Mouse (Mus musculus) liver, adult 2 months (tissue): Measurements from ENCODE around the gene F2rl3. TPM values are rescaled to one million over a fixed set of nuclear protein-coding genes. Genes with fewer than 3 reads are reported as not detected.
A peak's percentile ranks its signal among the peaks of the same experiment; 100 is the strongest.

Experiments used
- DNase-seq: peaks from one replicate; pipeline ENCODE4 v3.0.0-alpha.2; 2011; ENCODE audit warnings: low read depth, low spot score; ENCODE audit errors: extremely low read depth
- H3K27ac ChIP-seq: fragments of 200-500 bp; replicated peaks from 2 replicates; pipeline ENCODE4 v1.5.1; 2012; ENCODE audit warnings: low read depth, mild to moderate bottlenecking, control low read depth, inconsistent platforms, low read length; ENCODE audit not compliant: insufficient read depth
- H3K27me3 ChIP-seq: fragments of 200-500 bp; 2 replicates; pipeline ENCODE4 v1.6.1; 2012; ENCODE audit warnings: mild to moderate bottlenecking, moderate library complexity, low read length, inconsistent platforms; ENCODE audit not compliant: control insufficient read depth, insufficient read depth
- H3K36me3 ChIP-seq: fragments of 200-500 bp; 2 replicates; pipeline ENCODE4 v1.6.1; 2012; ENCODE audit warnings: low read length, inconsistent platforms; ENCODE audit not compliant: control insufficient read depth, insufficient read depth
- H3K4me1 ChIP-seq: fragments of 200-500 bp; 2 replicates; pipeline ENCODE4 v1.6.1; 2011; ENCODE audit warnings: low read length; ENCODE audit not compliant: control insufficient read depth, insufficient read depth
- H3K4me3 ChIP-seq: fragments of 200-500 bp; 2 replicates; pipeline ENCODE4 v1.5.1; 2011; ENCODE audit warnings: low read depth, mild to moderate bottlenecking, control low read depth, low read length, moderate library complexity; ENCODE audit not compliant: insufficient read depth
- H3K79me2 ChIP-seq: fragments of 200-500 bp; 2 replicates; pipeline ENCODE4 v1.6.1; 2012; ENCODE audit warnings: inconsistent platforms, mild to moderate bottlenecking, low read length, moderate library complexity; ENCODE audit not compliant: control insufficient read depth, insufficient read depth
- H3K9ac ChIP-seq: fragments of 200-500 bp; 2 replicates; pipeline ENCODE4 v1.6.1; 2012; ENCODE audit warnings: low read depth, mild to moderate bottlenecking, control low read depth, inconsistent platforms, low read length
- CTCF ChIP-seq: fragments of 200-500 bp; IDR thresholded peaks from 2 replicates; pipeline ENCODE4 v1.5.1; 2011; ENCODE audit warnings: low read depth, low read length, control low read depth
- POLR2A ChIP-seq: fragments of 200-500 bp; IDR thresholded peaks from 2 replicates; pipeline ENCODE4 v1.6.1; 2011; ENCODE audit warnings: low read length, control low read depth; ENCODE audit not compliant: insufficient read depth; ENCODE audit errors: extremely low read depth
- WGBS: fragments of 180-500 bp; shearing (Covaris S2); methylation state at CpG from one replicate; pipeline ENCODE4 v1.1.7; 2018; 5-methylcytosine and 5-hydroxymethylcytosine counted together
- polyA plus RNA-seq: library from polyadenylated mRNA; depleted of rRNA; stranded (reverse); fragments of >200 nt; gene quantifications from 2 replicates; pipeline ENCODE4 v1.2.3, GENCODE M21; 2012; rRNA removed
- total RNA-seq: library from RNA; depleted of rRNA; stranded (reverse); fragments of >200 nt; gene quantifications from 2 replicates; pipeline ENCODE4 v1.2.3, GENCODE M21; 2014; rRNA removed

The F2rl3 gene
- total RNA-seq, result 0.07 TPM in 1 of 2 replicates, not detected in the other
- polyA plus RNA-seq, result 0.06 and 0.15 TPM in 2 replicates

DNA sequence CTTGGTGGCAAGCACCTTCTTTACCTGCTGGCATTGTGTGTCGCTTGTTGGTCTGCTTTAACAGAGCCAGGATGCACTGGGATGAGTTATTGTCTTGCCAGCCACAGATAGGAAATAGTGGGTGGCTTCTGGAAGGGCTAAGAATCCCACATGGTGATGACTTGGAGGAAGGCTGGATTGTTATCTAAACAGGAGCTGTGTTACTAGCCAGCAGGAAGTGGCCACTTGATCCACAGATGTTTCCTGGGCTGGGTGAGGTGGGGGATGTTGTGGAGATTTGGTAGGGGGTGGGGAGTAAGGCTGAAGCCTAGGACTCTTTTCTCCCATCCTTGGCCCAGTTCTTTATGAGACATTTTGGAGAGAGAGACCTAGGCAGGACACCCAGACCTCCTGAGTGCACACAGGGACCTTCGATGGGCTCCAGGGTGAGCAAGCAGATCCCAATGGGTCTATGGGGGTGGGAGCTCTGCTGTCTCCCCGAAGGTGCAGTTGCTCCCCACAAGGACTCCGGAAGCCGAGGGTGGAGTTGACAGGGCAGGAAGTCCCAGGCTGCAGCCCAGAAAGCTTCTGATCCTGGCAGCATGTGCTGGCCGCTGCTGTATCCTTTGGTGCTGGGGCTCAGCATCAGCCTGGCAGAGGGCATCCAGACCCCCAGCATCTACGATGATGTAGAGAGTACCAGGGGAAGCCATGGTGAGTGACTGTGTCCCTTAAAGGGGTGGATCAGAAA is at the start of gene F2rl3:
Gene F2rl3 (plus strand): TSS at position 559 of the 730 bp plus-strand sequence.
- H3K27me3 ChIP-seq, result no peaks in the 10 kb centered on the region
- H3K9ac ChIP-seq, result no peak within 1 kb of the TSS
- H3K4me1 ChIP-seq, result no peaks in the 10 kb centered on the region
- 71% methylated on average over 7 of the region's 7 CpGs for whole genome bisulfite sequencing
- no peak within 1 kb of the TSS for H3K27ac ChIP-seq
- no peaks in the 10 kb centered on the region for H3K79me2 ChIP-seq
- TF ChIP-seq POLR2A, result no peak
- no peak for TF ChIP-seq CTCF
- H3K36me3 ChIP-seq, result peaks cover 12% of the 10 kb centered on the region; the same call in 1 of the 2 replicates
- no peak for DNase-seq
- H3K4me3 ChIP-seq, result no peak within 1 kb of the TSS

DNA sequence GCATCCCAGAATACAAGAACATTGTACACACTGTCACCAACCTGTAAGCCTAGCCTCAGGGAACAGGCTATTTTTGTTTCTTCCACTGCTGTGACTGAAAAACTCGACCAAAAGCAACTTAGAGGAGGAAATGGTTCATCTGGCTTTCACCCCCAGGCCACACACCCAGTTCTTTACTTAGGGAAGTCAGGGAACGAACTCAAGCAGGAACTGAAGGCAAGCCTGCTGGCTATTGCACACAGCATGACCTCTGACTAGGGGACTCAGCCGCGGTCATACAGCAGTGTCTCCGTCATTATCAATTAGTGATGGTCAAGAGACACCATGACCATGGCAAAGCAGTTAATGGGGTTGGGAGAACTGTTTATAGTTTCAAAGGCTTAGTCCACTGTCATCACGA is 49.1 kb upstream of the F2rl3 start:
- no peak for DNase-seq
- Histone ChIP-seq H3K9ac (no peak overlapping the region), H3K36me3 (no peaks in the 10 kb centered on the region), H3K4me1 (no peaks in the 10 kb centered on the region), H3K79me2 (no peaks in the 10 kb centered on the region), H3K27me3 (no peaks in the 10 kb centered on the region), H3K27ac (no peak overlapping the region), H3K4me3 (no peak overlapping the region)
- 70% methylated on average over 6 of the region's 6 CpGs for WGBS
- TF ChIP-seq POLR2A (no peak), CTCF (no peak)

DNA sequence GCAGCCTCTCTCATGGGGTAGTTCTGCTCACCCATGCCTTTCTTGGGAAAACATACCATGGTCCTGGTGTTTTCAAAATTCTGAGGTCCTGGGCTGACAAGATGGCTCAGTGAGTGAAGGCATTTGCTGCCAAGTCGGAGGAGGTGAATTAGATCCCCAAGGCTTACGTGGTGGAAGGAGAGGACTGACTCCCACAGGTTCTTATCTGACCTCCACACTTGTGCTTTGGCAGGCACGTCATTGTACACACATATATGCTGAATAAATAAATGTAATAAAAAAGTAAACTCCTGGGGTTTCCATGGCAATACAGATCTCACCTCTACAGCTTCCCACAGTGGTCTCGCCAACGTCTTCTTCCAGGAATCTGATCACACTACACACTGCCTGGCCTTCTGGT is 45.1 kb upstream of the F2rl3 start:
- no peak overlapping the region for H3K27ac ChIP-seq
- 86% methylated on average over 5 of the region's 5 CpGs for WGBS

DNA sequence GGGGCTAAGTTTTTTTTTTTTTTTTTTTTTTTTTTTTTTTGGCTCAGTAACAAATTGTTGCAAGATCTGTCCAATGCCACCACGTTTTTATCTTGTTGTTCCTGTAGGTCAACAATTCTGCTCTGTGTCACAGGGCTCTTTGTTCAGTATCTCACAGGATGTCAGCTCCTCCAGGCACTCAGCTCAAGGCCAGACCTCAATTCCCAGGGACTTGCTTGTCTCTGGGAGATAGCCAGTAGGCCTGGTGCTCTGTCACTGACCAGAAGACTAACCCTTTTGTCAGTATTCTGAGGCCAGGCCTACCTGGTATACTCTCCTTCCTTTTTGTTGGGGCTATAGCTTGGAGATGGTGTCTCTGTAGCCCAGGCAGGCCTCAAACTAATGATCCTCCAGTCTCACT is 41.1 kb upstream of the F2rl3 start:
- no peak for DNase-seq
- TF ChIP-seq CTCF, result no peak
- no peak for TF ChIP-seq POLR2A

More for the DNA sequence above, 45.1 kb upstream of the F2rl3 start:
- DNase-seq, result no peak
- H3K4me1 ChIP-seq, result no peaks in the 10 kb centered on the region
- no peaks in the 10 kb centered on the region for H3K36me3 ChIP-seq
- no peak for TF ChIP-seq CTCF
- H3K9ac ChIP-seq, result no peak overlapping the region
- H3K27me3 ChIP-seq, result no peaks in the 10 kb centered on the region
- H3K4me3 ChIP-seq, result no peak overlapping the region
- H3K79me2 ChIP-seq, result no peaks in the 10 kb centered on the region

DNA sequence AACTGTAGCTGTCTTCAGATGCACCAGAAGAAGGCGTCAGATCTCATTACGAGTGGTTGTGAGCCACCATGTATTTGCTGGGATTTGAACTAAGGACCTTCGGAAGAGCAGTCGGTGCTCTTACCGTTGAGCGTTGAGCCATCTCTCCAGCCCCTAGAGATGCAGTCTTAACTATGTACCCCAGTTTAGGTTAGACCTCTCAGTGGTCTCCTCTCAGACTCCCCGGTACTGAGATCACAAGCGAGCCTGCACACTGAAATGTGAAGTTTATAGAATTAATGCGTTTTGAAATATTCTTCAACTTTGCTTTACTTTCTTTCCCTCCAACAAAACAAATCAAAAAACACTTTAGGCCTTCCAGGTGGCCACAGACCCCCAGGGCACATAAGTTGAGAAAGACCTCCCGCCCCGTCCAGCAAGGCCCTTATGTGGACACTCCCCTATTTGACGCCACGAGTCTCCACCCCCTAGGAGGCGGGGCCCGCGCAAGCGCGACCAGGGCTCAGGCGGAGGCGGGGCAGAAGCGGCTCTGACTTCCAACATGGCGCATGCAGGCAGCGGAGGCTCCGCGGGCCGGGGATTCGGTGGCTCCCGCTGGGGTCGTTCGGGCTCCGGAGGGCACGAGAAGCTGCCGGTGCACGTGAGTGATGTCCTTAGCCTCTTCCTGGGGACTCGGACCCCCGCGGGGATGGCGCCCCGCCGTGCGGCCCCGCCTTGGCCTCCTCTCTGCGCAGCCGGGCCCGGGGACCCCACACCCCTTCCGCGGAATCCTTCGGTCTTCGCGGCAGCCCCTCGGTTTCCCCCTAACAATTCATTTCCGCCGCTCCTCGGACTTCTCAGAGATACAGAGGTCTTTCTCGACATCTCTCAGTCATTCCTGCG is 38.7 kb upstream of the F2rl3 start, which contains the start of gene Sin3b:
Gene Sin3b (plus strand): TSS at position 517 of the 882 bp plus-strand sequence.
- WGBS, result 14% methylated on average over 56 of the region's 56 CpGs

More for the DNA sequence above, 41.1 kb upstream of the F2rl3 start:
- Histone ChIP-seq H3K9ac (no peak overlapping the region), H3K79me2 (peaks cover 4% of the 10 kb centered on the region; the same call in 1 of the 2 replicates), H3K4me1 (peaks cover 5% of the 10 kb centered on the region; the same call in 1 of the 2 replicates), H3K4me3 (no peak overlapping the region), H3K27me3 (no peaks in the 10 kb centered on the region), H3K27ac (no peak overlapping the region), H3K36me3 (0 out of 2 replicates have a peak, but pooled peaks cover 1% of the 10 kb centered on the region)
- 7% methylated on average over 1 of the region's 1 CpGs for WGBS

More for the DNA sequence above, 38.7 kb upstream of the F2rl3 start, which contains the start of gene Sin3b:
- Histone ChIP-seq H3K79me2 (peaks cover 4% of the 10 kb centered on the region; the same call in 1 of the 2 replicates), H3K4me3 (peak within 1 kb of the TSS; percentile 93), H3K9ac (peak within 1 kb of the TSS; percentile 94), H3K27me3 (no peaks in the 10 kb centered on the region), H3K4me1 (peaks cover 5% of the 10 kb centered on the region; the same call in 1 of the 2 replicates), H3K27ac (0 out of 2 replicates have a peak within 1 kb of the TSS, but pooled peaks have one; percentile 24), H3K36me3 (peaks cover 7% of the 10 kb centered on the region)
- peak; percentile 74 for DNase-seq
- no peak for TF ChIP-seq CTCF
- TF ChIP-seq POLR2A, result peak; percentile 86
